Mouse (Mus musculus): ENCODE measurements around the gene Anapc5.

Gene Anapc5

DNA sequence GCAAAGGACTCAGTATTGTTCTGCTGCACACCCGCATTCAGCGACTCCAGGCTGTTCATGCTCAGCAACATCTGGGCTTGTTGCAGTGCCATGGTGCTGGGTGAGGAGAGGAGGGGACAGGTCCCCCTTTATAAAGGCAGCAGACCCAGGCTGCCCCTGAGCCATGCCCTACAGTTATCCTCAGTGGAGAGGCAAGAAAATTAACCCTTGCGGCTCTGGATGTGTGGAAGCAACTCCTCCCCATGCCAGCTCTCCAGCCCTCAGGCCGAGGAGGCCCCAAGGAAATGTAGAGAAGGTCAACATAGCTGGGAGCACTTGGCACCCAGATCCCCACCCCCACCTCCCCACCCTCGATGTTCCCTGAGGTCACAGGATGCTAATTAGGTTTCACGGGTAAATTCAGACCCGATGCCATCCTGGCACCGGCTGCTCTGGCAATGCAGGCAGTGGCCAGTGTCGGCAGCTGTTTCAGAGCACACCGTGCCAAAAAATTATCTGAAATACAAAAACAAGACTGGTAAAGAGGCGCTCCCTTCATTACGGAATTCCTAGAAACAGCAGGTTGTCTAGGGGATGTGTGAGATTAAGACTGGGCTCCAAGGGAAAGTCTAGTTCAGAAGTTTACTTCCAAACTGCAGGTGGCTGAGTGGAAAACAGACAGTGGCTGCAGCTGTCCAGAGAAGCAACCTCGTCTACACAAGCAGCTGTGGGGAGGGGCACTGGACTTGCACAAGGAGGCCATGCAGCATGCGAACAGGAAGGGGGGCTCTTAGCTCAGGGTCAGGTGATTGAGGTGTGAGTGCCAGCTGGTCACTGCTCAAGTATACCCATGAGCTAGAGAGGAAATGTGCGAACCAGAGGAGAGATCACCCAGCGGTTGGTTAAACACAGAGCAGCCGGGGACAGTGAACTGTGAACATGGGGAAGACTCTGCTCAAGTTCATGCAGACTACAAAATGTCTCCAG, 21.5 kb downstream of the Anapc5 start:
- no peak for DNase-seq (ENCODE audit: low read depth)

DNA sequence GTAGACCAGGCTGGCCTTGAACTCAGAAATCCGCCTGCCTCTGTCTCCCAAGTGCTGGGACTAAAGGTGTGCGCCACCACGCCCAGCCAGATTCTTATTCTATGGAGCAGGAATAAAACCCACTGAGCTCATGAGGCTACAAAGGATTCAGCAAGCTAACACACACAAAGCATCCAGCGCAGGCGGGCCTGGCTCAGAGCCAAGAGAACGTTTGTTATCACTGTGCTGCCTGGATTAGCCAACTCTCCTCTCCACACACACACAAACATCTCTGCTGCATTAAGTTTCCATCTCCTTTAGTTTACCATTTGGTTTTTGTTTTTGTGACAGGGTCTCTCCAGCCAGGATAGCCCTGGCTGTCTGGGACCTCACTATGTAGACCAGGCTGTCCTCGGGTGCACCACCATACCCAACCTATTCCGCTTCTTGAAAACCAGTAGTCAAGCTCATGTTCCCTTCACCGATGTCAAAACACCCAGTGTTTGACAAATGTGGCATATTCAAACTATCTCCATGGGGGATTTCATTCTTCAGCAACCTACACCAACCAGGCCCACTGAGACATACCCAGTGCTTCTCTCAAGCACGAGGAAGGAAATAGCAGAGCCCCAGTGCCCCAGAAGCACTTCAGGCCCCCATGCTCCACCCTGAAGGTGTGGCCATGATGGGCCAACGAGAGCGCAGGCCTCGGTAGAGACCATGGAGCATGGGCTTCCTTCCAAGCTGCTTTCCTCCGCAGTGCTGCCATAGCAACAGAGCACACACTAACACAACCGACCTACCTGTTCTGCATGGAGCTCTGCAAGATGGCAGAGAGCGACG, 22.4 kb downstream of the Anapc5 start:
- DNase-seq (ENCODE audit: low read depth): no peak

DNA sequence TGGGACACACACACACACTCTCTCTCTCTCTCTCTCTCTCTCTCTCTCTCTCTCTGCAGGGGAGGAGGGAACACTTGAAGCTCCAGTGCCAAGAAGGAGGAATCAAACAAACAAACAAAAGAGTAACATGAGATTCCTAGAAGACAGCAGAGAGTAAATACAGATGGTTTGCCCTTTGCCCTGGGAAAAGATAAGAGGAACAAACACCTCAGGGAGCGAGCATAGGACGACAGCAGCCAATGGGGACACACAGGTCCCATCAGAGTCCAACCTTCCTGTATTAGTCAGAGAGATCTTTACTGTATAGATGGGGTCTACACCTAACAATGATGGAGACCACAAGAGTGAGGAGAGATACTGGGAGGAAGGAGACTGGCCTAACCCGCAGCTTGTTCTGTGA, 23.3 kb downstream of the Anapc5 start:
- no peak for DNase-seq (ENCODE audit: low read depth)

DNA sequence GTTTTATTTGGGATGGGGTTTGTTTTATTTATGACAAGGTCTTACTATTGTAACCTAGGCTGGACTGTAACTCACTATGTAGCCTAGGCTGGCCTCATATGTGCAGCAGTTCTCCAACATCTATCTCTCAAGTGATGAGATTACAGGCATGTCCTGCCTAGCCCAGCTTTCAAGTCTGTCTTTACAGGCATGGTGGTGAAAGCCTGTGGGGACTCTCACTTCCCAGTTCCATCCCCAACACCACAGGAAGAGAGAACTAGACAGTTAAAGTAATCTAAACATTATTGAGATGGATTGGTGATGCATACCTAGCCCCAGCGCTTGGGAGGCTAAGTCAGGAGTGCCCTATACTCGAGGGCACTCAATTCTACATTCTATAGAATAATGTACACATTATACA, 32.4 kb downstream of the Anapc5 start:
- no peak for DNase-seq (ENCODE audit: low read depth)

DNA sequence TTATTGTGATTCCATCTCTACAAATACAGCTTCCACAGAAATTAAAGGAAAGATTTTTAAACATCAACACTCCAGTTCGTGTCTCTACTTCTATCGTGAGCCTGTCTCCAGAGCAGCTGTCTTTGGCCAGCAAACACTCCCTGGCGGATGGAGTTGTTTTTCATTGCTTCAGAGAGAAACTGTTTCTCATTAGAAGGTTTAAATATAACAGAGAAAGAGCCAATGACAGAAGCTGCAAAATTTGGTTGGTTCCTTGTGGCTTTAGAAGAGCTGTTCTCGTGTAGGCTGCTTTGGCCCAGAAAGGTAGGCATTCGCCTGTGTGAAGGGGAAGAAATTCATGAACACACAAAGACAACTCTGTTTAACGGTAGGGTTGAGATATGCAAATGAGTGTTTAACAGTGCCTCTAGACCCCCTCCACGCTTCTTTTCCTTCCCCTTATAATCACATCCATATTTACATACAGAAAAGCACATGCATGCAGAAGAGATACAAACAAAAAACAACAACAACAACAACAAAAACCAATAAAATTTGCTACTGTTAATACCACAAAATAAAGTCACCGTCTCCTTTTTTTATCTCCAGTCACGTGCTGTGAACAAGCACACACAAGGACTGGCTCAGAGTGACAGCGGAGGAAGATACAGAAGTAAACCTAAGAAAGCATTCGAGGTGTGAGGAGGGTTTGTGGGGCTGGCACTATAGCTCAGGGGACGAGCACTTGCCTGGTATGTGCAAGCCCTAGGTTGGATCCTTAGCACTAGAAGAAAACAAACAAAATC, 34.9 kb downstream of the Anapc5 start:
- no peak for DNase-seq (ENCODE audit: low read depth)

DNA sequence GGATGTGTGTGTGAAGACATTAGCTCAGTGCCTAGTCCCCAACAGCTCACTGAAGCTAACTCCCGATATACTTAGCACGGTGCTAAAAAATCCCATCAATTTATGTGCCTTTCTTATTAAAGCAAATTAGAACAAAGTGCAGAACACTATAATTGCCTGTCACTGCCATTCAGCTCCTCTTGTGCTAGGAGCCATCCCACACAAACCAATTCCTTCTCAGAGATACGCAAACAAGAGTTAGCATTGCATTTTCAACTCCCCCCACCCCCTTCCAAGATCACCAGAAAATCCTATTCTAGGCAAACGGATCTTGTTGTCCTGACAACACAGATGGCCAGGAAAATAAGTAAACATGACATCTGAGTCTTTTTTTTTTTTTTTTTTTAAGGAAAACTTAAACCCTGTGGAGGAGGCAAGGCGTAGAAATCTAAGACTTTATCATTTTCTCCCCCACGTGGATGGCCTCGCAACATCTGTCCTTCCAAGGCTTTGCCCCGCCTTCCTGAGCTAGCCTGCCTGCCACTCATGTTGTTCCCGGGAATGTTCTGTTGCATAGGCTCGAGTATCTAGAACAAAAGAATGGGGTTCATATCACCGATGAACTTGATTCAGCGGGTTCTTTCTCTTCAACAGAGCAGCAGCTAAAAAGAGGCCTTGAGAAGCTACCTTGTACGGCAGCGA, 37.3 kb downstream of the Anapc5 start:
- DNase-seq (ENCODE audit: low read depth): no peak

DNA sequence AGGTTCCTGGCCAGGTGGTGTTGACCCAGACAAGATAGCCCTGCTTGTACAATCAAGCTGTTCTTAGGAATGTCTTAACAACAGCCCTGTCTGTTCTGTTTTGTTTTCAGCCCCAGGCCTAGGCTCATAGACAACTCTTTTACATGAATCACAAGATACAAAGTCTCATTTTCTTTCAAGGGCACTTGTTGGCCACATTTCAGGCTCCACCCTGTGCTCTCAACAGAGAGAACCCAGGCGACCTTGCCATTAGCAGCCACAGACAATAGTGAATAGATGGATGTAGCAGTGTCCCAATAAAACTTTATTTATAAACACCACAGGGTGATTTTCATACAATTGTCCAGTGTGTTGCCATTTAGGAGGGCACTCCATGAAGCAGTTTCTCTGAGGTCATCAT, 39.1 kb downstream of the Anapc5 start:
- DNase-seq (ENCODE audit: low read depth): no peak

DNA sequence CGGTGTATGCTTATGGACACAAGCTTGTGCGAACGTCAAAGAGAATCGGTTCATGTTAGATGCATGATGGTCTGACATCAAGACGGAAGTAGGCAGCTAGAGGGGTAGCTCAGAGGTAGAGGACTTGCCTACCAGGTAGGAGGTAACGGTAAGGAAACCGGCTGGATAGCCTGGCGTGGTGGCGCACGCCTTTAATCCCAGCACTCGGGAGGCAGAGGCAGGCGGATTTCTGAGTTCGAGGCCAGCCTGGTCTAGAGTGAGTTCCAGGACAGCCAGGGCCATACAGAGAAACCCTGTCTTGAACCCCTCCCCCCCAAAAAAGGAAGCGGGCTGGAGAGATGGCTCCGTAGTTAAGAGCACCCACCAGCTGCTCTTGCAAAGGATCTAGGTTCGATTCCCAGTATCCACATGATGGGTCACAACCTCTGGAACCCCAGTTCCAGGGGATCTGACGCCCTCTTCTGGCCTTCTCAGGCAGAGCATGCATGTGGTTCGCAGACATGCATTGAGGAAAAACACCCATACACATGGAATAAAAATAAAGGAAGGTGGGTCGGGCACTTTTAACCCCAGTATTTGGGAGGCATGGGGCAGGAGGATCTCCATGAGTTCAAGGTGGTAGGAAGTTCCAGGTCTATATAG, 40.2 kb downstream of the Anapc5 start:
- DNase-seq (ENCODE audit: low read depth): no peak

DNA sequence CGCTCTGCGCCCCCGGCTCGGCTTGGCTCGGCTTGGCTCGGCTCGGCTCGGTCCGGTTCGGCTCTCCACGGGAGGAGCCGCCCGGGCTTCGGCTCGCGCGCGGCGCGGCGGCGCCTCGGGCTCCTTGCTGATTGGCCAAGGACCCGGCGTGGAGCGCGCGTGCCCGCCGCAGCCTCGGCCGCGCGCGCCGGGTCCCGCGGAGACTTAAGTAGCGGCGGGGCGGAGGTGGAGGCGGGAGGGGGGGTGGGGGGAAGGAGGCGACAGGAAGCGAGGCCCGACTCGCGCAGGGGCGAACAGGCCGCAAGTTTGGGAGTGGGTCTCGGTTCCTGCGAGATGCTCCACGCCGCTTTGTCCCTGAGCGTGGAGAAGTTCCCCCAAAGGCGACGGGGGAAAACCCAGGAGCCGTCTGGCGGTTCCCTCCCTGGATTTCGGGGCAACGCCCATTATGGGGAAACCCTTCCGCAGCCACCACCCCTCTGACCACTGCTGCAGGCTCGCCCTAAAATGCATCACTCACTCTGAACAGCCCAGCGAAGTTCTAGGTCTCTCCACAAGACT, 41.8 kb downstream of the Anapc5 start, which contains the start of gene Camkk2:
Gene Camkk2 (minus strand): TSS at position 133 of the 558 bp plus-strand sequence.
- DNase-seq (ENCODE audit: low read depth): peak; percentile 53

DNA sequence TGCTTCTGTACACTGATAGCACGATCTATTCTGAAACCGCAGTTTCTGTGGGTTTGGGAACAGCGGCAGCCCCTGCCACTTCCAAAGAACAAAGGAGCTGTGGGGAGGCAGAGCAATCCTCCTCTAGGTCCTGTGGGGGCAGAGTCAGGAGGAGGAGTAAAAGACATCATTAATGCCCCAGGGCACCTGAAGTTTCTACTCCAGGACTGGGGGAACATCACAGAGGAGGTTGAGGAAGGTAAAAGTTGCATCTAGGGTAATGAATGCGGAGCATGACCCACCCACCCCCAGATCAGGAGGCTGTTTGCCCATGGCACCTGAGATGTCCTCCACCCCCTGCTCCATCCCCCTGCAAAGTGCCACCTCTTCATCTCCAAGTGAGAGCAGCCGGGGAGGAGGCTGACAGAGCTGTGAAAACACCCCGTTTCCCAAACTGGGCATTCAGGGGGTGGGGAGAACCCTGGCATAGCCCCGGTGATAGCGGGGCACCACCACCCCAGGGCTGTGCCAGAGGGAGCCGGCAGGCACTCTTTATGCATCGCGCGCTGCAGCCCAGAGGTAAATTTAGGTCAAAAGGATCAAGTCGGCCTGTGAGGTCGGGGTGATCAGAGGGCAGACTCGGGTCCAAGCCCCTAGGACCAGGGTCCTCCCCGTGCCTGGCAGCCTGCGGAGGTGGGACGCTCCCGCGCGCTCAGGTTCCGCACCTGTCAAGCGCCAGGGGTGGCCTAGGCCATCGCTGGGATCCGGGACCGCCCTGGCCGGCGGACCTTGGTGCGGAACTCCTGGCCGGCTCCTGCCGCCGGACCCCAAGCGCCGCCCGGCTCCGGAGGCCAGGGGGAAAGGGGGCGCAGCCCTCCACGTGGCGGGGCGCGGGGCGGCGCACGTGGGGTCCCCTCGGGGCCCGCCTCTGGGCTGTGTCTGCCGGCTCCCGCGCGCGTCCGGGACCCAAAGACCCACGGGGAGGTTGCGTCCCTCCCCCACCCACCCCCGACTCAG, 42.6 kb downstream of the Anapc5 start:
- DNase-seq (ENCODE audit: low read depth): no peak

DNA sequence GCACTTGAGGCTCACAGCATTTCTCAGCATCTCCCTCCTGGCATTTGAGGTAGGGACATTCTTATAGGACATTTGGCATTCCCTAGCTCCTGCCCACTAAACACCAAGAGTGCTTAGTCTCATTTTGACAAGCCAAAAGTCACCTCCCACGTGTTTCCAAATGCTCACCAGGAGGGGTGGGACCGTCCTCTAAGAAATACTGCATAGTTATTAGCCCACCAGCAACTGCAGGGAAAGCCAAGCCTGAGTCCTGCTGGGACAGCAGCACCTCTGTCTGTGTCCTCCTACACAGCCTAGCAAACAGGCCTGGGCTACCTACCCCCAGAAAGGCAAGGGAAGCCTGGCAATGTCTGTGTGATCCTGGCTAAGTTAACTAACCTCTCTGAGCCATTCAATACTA, 43.8 kb downstream of the Anapc5 start:
- no peak for DNase-seq (ENCODE audit: low read depth)

DNA sequence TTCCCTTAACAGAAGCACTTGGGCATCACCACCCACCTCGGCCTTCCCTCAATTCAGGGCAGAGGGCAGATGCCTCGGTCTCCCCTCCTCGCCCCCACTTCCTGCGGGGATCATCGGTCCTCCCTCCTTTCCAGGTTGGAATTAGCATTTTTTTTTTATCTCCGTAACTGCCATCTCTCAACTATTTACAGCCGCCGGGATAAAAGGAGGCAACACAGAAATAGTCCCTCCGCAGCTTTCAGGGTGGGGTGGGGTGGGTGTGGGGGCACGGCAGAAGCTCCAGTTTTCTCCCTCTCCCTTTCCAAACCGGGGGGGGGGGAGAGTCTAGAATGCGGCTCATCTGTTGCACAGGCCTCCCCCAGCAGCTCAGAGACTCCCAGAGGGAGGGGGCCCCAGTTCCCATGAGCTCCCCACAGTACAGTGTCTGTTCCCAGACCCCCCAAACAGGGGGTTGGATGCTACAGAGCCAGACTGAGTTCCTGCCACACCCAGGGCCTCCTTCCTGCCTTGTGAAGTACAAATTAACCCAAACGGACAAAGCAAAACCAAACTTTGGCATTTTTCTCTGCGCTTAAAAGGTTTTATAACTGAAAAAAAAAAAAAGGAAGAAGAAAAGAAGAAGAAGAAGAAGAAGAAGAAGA, 45.4 kb downstream of the Anapc5 start:
- DNase-seq (ENCODE audit: low read depth): no peak

DNA sequence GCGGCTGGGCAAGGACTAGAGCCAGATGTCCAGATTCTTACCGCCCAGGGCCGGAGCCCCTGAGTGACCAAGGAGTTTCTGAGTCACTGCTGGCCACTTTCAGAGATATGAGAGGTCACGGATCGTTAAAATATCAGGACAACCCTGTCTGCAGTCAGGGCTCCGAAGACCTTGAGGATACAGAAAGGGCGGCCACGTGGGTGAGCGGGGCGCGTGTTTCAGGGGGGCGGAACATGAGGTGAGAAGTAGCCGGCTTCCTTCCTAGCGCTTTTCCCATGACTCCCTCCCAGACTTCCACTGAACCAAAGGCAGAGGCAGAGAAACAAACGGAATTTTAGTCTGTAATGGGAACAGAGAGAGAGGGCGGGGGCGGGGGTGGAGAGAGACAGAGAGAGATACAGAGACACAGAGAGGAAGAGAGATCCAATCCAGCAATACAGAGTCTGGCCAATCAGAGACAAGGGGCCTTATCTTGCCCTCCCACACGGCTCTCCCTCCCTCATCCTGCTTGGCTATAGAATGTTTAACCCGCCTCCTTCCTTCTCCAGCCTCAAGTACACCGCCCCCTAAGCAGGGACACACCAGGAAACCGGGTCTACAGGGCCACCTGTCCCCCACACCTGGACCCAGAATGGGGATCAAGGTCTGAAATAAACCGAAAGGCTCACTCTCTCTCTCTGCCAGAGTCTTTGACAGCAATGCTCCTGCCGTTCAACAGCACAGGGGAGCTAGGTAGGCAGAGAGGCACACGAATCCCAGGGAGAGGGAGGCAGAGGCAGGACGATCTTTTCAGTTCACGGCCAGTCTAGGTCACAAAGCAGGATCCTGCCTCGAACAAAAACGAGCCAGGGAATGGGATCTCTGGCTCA, 46.2 kb downstream of the Anapc5 start:
- peak; percentile 82 for DNase-seq (ENCODE audit: low read depth)

DNA sequence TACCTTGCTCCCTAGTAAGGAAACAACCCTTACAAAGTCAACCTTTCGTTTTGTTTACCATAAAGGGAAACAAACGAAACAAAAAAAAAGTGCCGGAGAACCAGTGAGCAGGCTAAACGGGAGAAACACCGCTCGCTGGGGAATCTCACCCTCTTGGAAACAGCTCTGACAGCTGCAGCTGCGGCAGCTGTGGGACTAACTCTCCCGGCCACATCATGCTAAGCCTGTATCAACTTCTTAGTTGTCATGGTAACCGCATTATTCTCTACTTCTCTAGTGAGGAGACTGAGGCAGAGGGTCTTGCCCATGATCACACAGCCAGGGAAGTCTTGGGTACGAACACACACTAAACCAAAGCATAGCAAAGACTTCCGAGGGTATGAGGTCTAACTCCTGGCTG, 47.4 kb downstream of the Anapc5 start:
- no peak for DNase-seq (ENCODE audit: low read depth)

DNA sequence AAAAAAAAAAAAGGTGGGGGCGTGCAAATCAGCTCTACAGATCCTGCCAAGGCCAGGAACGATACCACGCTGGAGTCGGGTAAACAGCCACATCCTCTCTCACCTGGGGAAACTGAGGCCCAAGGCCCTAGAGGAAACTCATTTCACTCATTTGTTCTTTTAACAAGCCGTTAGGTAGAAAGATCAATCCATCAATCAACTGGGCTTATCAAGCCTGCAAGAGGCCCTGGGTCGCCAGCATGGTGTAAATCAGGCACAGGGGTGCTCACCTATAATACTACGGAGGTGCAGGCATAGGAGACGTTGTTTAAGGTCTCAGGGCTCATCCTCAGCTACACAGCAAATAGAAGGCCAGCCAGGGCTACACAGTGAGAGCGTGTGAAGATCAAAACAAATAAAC, 49.7 kb downstream of the Anapc5 start:
- DNase-seq (ENCODE audit: low read depth): no peak

DNA sequence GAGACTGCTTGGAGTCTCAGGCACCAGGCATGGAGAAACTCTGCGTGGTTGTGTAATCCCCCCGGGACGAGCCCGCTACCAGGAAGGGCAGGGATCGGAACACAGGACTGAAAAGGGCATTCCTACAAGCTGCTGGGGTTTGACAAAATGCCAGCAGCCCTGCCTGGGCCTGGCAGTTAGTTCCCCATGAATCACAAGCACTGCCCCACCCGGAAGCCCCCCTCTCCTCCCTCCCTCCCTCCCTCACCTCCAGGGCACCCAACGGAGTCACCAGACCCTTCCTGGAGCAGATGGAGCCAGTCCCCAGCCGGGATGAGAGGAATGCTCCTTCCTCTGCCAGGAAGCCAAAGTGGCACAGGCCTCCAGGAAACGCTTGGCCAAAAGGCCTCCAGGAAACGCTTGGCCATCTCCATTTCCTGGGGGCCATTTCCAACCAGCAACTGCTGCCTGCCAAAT, 50.3 kb downstream of the Anapc5 start:
- no peak for DNase-seq (ENCODE audit: low read depth)

DNA sequence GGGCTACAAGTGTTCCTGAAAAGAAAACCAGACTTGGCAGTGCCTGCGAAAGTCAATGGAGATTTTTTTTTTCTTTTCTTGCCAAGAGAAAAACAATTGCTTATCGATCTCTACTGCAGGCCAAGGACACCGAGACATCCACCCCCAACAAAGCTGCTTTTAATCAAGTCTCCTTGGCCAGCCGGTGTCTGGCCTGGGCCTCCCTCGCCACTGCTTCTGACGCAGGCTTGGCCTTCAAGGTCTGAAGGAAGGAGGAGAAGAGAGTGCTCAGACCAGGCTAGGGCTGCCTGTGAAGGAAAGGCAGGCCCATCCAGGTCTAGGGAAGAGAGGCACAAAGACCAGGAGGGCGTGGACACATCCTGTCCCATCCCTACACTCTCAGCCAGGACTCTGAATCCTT, 50.8 kb downstream of the Anapc5 start:
- DNase-seq (ENCODE audit: low read depth): no peak

DNA sequence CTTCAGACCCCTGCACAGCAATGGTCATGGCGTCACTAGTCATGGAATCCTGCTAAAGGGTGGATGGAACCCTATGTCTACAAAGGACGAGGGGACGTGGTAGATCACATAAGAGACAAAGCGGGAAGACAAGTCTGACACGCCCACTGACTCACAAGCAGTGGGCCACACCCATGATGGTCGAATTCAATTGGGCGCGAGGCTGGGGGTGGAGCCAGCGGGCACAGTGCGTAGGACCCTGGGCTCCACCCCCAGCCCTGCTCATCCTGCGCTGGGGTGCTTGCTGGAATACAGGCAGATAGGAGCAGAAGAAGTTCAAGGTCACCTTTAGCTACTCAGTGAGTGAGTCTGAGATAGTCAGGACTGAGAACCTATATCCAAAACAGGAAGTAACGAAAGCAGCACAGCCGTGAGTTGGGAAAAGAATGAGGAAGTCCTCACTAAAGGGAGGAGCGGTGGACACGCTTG, 52.0 kb downstream of the Anapc5 start:
- DNase-seq (ENCODE audit: low read depth): peak; percentile 51
